Mouse (Mus musculus): ENCODE measurements around the gene Pitpna.

GRCm38 (mm10) chr11:75583521-75583920 lies 4.4 kb upstream of the Pitpna start:
- TF ChIP-seq CTCF (IDR thresholded peaks at IDR 0.05) (no peak), POLR2A (IDR thresholded peaks at IDR 0.05; ENCODE audit: insufficient read depth, low read depth, low read length) (no peak), EP300 (IDR thresholded peaks at IDR 0.05; ENCODE audit: insufficient read depth, low read depth, low read length) (no peak)

All from heart, adult 2 months (tissue).